Mouse (Mus musculus): ENCODE results near the gene Nxpe3. TPM values are rescaled to one million over a fixed set of nuclear protein-coding genes. Genes with fewer than 3 reads are reported as not detected.

The Nxpe3 gene
- polyA plus RNA-seq, 1 experiment from 2014 or later: 1.3 TPM

Other genes with a start within 250 kb of the Nxpe3 start
- gene Nfkbiz, start 56.4 kb downstream of the Nxpe3 start, polyA plus RNA-seq (2015; fragmentation: Nextera tagmentation; extraction: Ambion mirVana): 7.5 and 8.0 TPM in 2 replicates
- gene Cep97, start 39.6 kb upstream of the Nxpe3 start, polyA plus RNA-seq (2015; fragmentation: Nextera tagmentation; extraction: Ambion mirVana): 9.7 and 10.7 TPM in 2 replicates
- 687 and 756 TPM in 2 replicates for gene Rpl24, start 71.0 kb upstream of the Nxpe3 start, polyA plus RNA-seq (2015; fragmentation: Nextera tagmentation; extraction: Ambion mirVana)
- 17.9 and 18.2 TPM in 2 replicates for gene Zbtb11, start 78.6 kb upstream of the Nxpe3 start, polyA plus RNA-seq (2015; fragmentation: Nextera tagmentation; extraction: Ambion mirVana)
- gene Pcnp, start 134.5 kb upstream of the Nxpe3 start, polyA plus RNA-seq (2015; fragmentation: Nextera tagmentation; extraction: Ambion mirVana): 233 and 240 TPM in 2 replicates
- gene Trmt10c, start 142.5 kb upstream of the Nxpe3 start, polyA plus RNA-seq (2015; fragmentation: Nextera tagmentation; extraction: Ambion mirVana): 25.4 TPM in 2 replicates
- 26.2 and 27.0 TPM in 2 replicates for gene Senp7, start 153.1 kb upstream of the Nxpe3 start, polyA plus RNA-seq (2015; fragmentation: Nextera tagmentation; extraction: Ambion mirVana)